Mouse (Mus musculus) hindbrain, postnatal 0 days (tissue): Measurements from ENCODE around the gene Cnpy2. TPM values are rescaled to one million over a fixed set of nuclear protein-coding genes. Genes with fewer than 3 reads are reported as not detected.

Source experiments
- ATAC-seq: fragments of 200-750 bp; cut with Nextera tagmentation; 2 replicates; pipeline ENCODE4 v1.8.0; 2017; ENCODE audit warnings: mild to moderate bottlenecking, moderate TSS enrichment, moderate library complexity
- DNase-seq: peaks from one replicate; pipeline ENCODE4 v3.0.0-alpha.2; 2015; ENCODE audit warnings: low spot score
- H3K27ac ChIP-seq: fragments of 300-500 bp; sonication (generic); 2 replicates; pipeline ENCODE4 v1.5.1; 2014; ENCODE audit warnings: mild to moderate bottlenecking
- H3K27me3 ChIP-seq: fragments of 300-500 bp; sonication (generic); 2 replicates; pipeline ENCODE4 v1.6.1; 2014; ENCODE audit warnings: low read length, mixed read lengths; ENCODE audit not compliant: insufficient read depth
- H3K36me3 ChIP-seq: fragments of 300-500 bp; sonication (generic); 2 replicates; pipeline ENCODE4 v1.6.1; 2014; ENCODE audit warnings: low read length, mixed read lengths; ENCODE audit not compliant: insufficient read depth
- H3K4me1 ChIP-seq: fragments of 300-500 bp; sonication (generic); 2 replicates; pipeline ENCODE4 v1.6.1; 2014; ENCODE audit warnings: antibody characterized with exemption, low read length, mixed read lengths; ENCODE audit not compliant: insufficient read depth
- H3K4me2 ChIP-seq: fragments of 300-500 bp; sonication (generic); 2 replicates; pipeline ENCODE4 v1.6.1; 2014; ENCODE audit warnings: low read depth, mild to moderate bottlenecking, low read length, moderate library complexity, mixed read lengths
- H3K4me3 ChIP-seq: fragments of 300-500 bp; sonication (generic); 2 replicates; pipeline ENCODE4 v1.5.1; 2014; ENCODE audit warnings: low read length
- H3K9ac ChIP-seq: fragments of 300-500 bp; sonication (generic); replicated peaks from 2 replicates; pipeline ENCODE4 v1.6.1; 2014; ENCODE audit warnings: mild to moderate bottlenecking, low read length, moderate library complexity, mixed read lengths
- H3K9me3 ChIP-seq: fragments of 300-500 bp; sonication (generic); 2 replicates; pipeline ENCODE4 v1.6.1; 2016; ENCODE audit warnings: low read length, mixed read lengths
- CTCF ChIP-seq: IDR thresholded peaks from 2 replicates; pipeline ENCODE4 v1.5.1; 2016; ENCODE audit warnings: antibody characterized with exemption, control low read depth, low read depth
- WGBS: fragments of 180-500 bp; shearing (Covaris S2); extraction: QIAGEN DNeasy Blood & Tissue Kit; methylation state at CpG from one replicate; pipeline ENCODE4 v1.1.7; 2014; 5-methylcytosine and 5-hydroxymethylcytosine counted together
- polyA plus RNA-seq: library from polyadenylated mRNA; unstranded; fragments of >200 nt; fragmentation: Nextera tagmentation; extraction: Ambion mirVana; gene quantifications from 2 replicates; pipeline ENCODE4 v1.2.1, GENCODE M21; 2015
- total RNA-seq: library from RNA; depleted of rRNA; stranded (reverse); fragments of >200 nt; gene quantifications from 2 replicates; pipeline ENCODE4 v1.2.3, GENCODE M21; 2014

Cnpy2 gene
- total and polyA plus RNA-seq, 2 experiments from 2014 or later, result 42.9 to 186 TPM

- Histone ChIP-seq H3K4me1 (peaks cover 4% of the 10 kb centered on the region; the same call in 1 of the 2 replicates), H3K4me3 (no peak overlapping the region), H3K9ac (no peak overlapping the region), H3K4me2 (no peak overlapping the region), H3K27ac (no peak overlapping the region), H3K27me3 (no peaks in the 10 kb centered on the region), H3K36me3 (peaks cover 42% of the 10 kb centered on the region), H3K9me3 (no peaks in the 10 kb centered on the region)
- peak; percentile 58 for ATAC-seq
- DNase-seq, result peak; percentile 81
- peak; percentile 68 for TF ChIP-seq CTCF
- 47% methylated on average over 3 of the region's 3 CpGs for WGBS
These were observed 40.3 kb downstream of the Cnpy2 start for GRCm38 (mm10) chr10:128362568-128362967.

GRCm38 (mm10) chr10:128367899-128368401, 45.7 kb downstream of the Cnpy2 start:
- Histone ChIP-seq H3K27me3 (no peaks in the 10 kb centered on the region), H3K4me3 (peak overlapping the region; percentile 62), H3K9ac (peak overlapping the region; percentile 76), H3K36me3 (peaks cover 8% of the 10 kb centered on the region; the same call in 1 of the 2 replicates), H3K4me1 (peaks cover 15% of the 10 kb centered on the region), H3K27ac (peak overlapping the region; percentile 95), H3K4me2 (peak overlapping the region; percentile 90), H3K9me3 (no peaks in the 10 kb centered on the region)
- 11% methylated on average over 19 of the region's 19 CpGs for WGBS
- DNase-seq, result peak; percentile 36
- no peak for TF ChIP-seq CTCF
- no peak for ATAC-seq

GRCm38 (mm10) chr10:128368402-128369217, 46.4 kb downstream of the Cnpy2 start, which contains the start of gene Coq10a:
Gene Coq10a (minus strand): TSS chr10:128368997.
- under 1% methylated on average over 81 of the region's 87 CpGs for WGBS

DNA sequence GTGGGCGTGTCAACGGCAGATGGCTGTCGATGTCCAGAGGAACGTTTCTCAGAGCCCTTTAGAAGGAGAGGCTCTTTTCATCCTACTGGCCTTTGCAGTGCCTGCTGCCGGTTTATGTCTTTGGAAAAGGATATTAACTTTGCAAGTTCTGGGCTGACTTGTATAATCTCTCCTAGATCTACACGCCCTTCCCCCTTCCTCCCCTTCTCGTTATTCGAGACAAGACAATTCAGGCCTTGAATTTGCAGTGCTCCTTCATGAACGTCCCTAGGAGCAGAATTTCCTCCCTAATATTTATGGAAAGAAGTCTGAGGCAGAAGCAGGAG, 46.9 kb downstream of the Cnpy2 start:
- Histone ChIP-seq H3K4me3 (peak overlapping the region; percentile 62), H3K27me3 (no peaks in the 10 kb centered on the region), H3K4me1 (peaks cover 15% of the 10 kb centered on the region), H3K4me2 (peak overlapping the region; percentile 90), H3K9me3 (no peaks in the 10 kb centered on the region), H3K27ac (peak overlapping the region; percentile 95), H3K36me3 (no peaks in the 10 kb centered on the region; the same call in 1 of the 2 replicates), H3K9ac (peak overlapping the region; percentile 76)
- DNase-seq, result no peak
- TF ChIP-seq CTCF, result no peak
- ATAC-seq, result no peak
- 5% methylated on average over 9 of the region's 9 CpGs for WGBS

More at GRCm38 (mm10) chr10:128368402-128369217, 46.4 kb downstream of the Cnpy2 start, which contains the start of gene Coq10a:
- ATAC-seq, result peak; percentile 97
- TF ChIP-seq CTCF, result no peak
- H3K4me1 ChIP-seq, result peaks cover 15% of the 10 kb centered on the region
- peak within 1 kb of the TSS; percentile 90 for H3K4me2 ChIP-seq
- H3K27ac ChIP-seq, result peak within 1 kb of the TSS; percentile 95
- peak within 1 kb of the TSS; percentile 62 for H3K4me3 ChIP-seq
- peak within 1 kb of the TSS; percentile 76 for H3K9ac ChIP-seq
- no peaks in the 10 kb centered on the region for H3K9me3 ChIP-seq
- no peaks in the 10 kb centered on the region for H3K27me3 ChIP-seq
- H3K36me3 ChIP-seq, result peaks cover 2% of the 10 kb centered on the region; the same call in 1 of the 2 replicates
- peak; percentile 96 for DNase-seq

DNA sequence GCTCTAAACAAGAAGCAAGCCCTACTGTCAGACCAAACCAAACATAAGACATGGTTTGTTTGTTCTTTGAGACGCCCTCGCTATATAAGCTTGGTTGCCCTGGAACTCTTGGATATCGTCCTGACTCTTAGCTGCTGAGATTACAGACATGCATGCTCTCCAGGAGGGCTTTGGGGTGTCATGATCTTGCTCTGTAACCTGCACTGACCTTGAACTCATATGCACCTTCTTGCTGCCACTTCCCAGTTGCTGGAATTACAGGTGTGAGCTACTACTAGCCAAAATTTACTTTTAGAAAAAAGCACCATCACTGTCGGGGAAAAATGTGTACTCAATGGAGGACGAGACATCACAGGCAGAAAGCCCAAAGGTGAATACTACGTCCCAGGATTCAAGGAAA, 47.3 kb downstream of the Cnpy2 start:
- DNase-seq (no peak), ATAC-seq (no peak)
- no peaks in the 10 kb centered on the region; the same call in 1 of the 2 replicates for H3K36me3 ChIP-seq
- no peaks in the 10 kb centered on the region for H3K9me3 ChIP-seq
- TF ChIP-seq CTCF, result no peak
- H3K27me3 ChIP-seq, result no peaks in the 10 kb centered on the region
- H3K4me2 ChIP-seq, result peak overlapping the region; percentile 90
- H3K4me1 ChIP-seq, result peaks cover 15% of the 10 kb centered on the region
- peak overlapping the region; percentile 76 for H3K9ac ChIP-seq
- H3K27ac ChIP-seq, result peak overlapping the region; percentile 95
- H3K4me3 ChIP-seq, result peak overlapping the region; percentile 62
- 76% methylated on average over 6 of the region's 6 CpGs for WGBS

DNA sequence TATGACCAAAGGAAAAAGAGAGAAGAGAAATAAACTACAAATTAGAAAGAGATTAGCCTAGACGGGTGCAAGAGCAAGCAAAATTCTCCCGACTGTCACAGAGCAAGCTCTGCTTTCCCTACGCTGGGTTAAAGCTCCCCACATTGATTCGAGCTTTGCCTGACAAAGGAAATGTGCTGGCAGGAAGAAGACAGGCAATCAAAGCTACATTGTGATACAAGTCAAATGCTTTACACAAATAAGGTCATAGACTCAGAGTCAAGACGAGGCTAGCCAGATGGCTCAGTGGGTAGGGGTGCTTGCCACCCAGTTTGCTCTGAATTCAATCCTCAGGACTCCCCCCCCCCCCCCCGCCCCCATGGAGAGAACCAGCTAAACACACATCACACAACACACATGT, 47.8 kb downstream of the Cnpy2 start:
- Histone ChIP-seq H3K9me3 (no peaks in the 10 kb centered on the region), H3K9ac (no peak overlapping the region), H3K4me2 (no peak overlapping the region), H3K36me3 (no peaks in the 10 kb centered on the region; the same call in 1 of the 2 replicates), H3K4me3 (no peak overlapping the region), H3K27me3 (no peaks in the 10 kb centered on the region), H3K4me1 (peaks cover 15% of the 10 kb centered on the region), H3K27ac (peak overlapping the region; percentile 95; the same call in 1 of the 2 replicates)
- ATAC-seq (no peak), DNase-seq (no peak)
- TF ChIP-seq CTCF, result no peak
- WGBS, result 55% methylated on average over 5 of the region's 6 CpGs
